Mouse (Mus musculus) CH12.LX (cell line): Measurements from ENCODE around the gene Padi3.

Experiments
- BHLHE40 ChIP-seq: IDR thresholded peaks from 2 replicates; pipeline ENCODE4 v1.6.1; 2011; ENCODE audit warnings: mild to moderate bottlenecking, low read depth, low read length, improper control_type of control experiment
- POLR2A ChIP-seq: IDR thresholded peaks from 2 replicates; pipeline ENCODE4 v1.6.1; 2011; ENCODE audit warnings: low read depth, mild to moderate bottlenecking, improper control_type of control experiment, low read length

DNA sequence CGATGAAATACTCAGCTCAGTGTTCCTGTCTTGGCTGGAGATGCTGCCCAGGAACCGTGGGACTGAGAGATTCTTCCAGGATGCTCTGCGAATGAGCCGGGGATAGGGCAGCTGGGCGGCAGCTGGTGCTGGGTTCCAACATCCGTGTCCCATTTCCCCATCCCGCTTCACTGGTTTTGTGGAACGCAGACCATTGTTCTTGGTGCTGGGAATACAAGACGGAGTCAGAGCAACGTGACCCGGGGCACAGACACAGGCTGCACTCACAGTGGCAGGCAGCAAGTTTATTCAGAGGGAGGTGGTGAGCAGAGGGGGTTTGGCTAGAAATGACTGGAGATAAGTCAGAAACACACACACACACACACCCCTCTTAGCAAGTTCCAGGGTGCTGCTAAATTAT is 38.9 kb upstream of the Padi3 start:
- no peak for TF ChIP-seq POLR2A
- TF ChIP-seq BHLHE40, result no peak
